In the genomic region with DNA sequence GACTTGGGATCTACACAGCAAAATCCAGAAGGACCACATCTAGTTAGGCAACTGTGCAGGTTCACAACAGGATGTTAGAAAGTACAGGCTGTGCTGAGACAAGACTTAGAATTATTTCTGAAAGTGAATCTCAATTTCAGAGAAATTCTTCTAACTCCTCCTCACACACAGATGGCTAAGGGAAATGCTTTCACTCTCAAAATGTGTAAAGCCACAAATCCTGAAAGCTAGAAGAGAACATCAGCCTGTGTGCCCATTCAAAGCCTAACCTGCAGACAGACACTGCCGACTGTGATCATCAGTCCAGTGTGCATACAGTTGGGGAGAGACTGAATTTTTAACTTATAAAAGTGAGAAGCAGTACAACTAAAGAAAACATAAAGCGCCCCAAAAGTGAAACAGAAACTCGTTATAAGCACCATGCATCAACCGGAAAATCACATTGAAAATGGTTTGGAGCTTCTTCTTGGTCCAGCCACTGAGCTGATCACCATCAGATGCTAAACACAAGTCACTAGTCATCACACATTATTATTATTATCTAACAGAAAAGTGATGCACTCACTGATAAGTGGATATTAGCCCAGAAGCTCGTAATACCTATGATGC, we compare ENCODE assay signal across 17 mouse cellular contexts. TPM values are rescaled to one million over a fixed set of nuclear protein-coding genes. Genes with fewer than 3 reads are reported as not detected.
DNase-seq lines count a peak whose midpoint lies in the region; ATAC-seq and TF ChIP-seq lines count a peak whose summit lies in the region.
"Had no signal": no experiment of that assay in that cellular context is flagged by ENCODE, and none has a peak within 500 bp of the region (broad histone marks: within the 10 kb centered on the region; RNA-seq: fewer than 3 reads in every experiment).

No protein-coding gene starts in this region.

- no peak overlapping the region for H3K27ac ChIP-seq in spleen, adult 2 months (ENCODE audit: insufficient read depth, low read length)
- H3K27ac ChIP-seq in macrophage = no peak overlapping the region
- no peak overlapping the region for H3K27ac ChIP-seq in forebrain, embryonic 12.5 days
- H3K27ac ChIP-seq: forebrain, embryonic 13.5 days; gastrocnemius, adult 2 months; hindbrain, embryonic 10.5 days; midbrain, embryonic 12.5 days had no signal

- H3K27me3 ChIP-seq in spleen, adult 2 months (ENCODE audit: control insufficient read depth, insufficient read depth, low read length) = no peaks in the 10 kb centered on the region
- no peaks in the 10 kb centered on the region for H3K27me3 ChIP-seq in forebrain, embryonic 12.5 days
- H3K27me3 ChIP-seq: forebrain, embryonic 13.5 days; midbrain, embryonic 12.5 days had no signal

- DNase-seq in frontal cortex, postnatal 10 days (ENCODE audit: low spot score in 2 of 2) = no peak
- no peak for DNase-seq in spleen, adult 2 months (ENCODE audit: low read depth in 1 of 2, low spot score in 2 of 2)
- DNase-seq in spleen, adult 18-20 months = no peak
- DNase-seq in adrenal gland, adult 2 months = no peak
- DNase-seq in cerebellum, adult 11-12 months = no peak
- DNase-seq: cerebellum, postnatal 25 days; gastrocnemius, adult 2 months; heart, adult 18-20 months; kidney, postnatal 4 days; lung, adult 18-20 months; lung, postnatal 36 days had no signal

- no peaks in the 10 kb centered on the region for H3K36me3 ChIP-seq in spleen, adult 2 months (ENCODE audit: control insufficient read depth, insufficient read depth, low read length)
- no peaks in the 10 kb centered on the region for H3K36me3 ChIP-seq in macrophage (ENCODE audit: inconsistent target)
- no peaks in the 10 kb centered on the region for H3K36me3 ChIP-seq in forebrain, embryonic 12.5 days (replicated peaks)
- H3K36me3 ChIP-seq: hindbrain, embryonic 10.5 days; midbrain, embryonic 12.5 days had no signal

- H3K4me3 ChIP-seq in spleen, adult 2 months (ENCODE audit: extremely low read depth, insufficient read depth, insufficient read length) = peak overlapping the region; percentile 36; the same call in 1 of the 2 replicates
- H3K4me3 ChIP-seq in macrophage (ENCODE audit: inconsistent target) = peak overlapping the region; percentile 6; the same call in 1 of the 2 replicates
- no peak overlapping the region for H3K4me3 ChIP-seq in forebrain, embryonic 12.5 days (replicated peaks)
- H3K4me3 ChIP-seq: forebrain, embryonic 13.5 days; gastrocnemius, adult 2 months; hindbrain, embryonic 10.5 days; midbrain, embryonic 12.5 days had no signal

- no peak for TF ChIP-seq CTCF in spleen, adult 2 months (IDR thresholded peaks at IDR 0.05; ENCODE audit: extremely low read depth, insufficient read depth, insufficient read length, insufficient replicate concordance)

- ATAC-seq in frontal cortex, adult (ENCODE audit: low TSS enrichment) = peak; percentile 98
- ATAC-seq in forebrain, embryonic 12.5 days (ENCODE audit: low FRiP score) = no peak
- ATAC-seq: forebrain, embryonic 13.5 days had no signal

- H3K4me1 ChIP-seq in spleen, adult 2 months (ENCODE audit: control insufficient read depth, insufficient read depth, insufficient read length) = no peaks in the 10 kb centered on the region
- no peaks in the 10 kb centered on the region for H3K4me1 ChIP-seq in forebrain, embryonic 12.5 days
- H3K4me1 ChIP-seq: forebrain, embryonic 13.5 days; hindbrain, embryonic 10.5 days; midbrain, embryonic 12.5 days had no signal

- no peak overlapping the region for H3K4me2 ChIP-seq in forebrain, embryonic 12.5 days
- H3K4me2 ChIP-seq: forebrain, embryonic 13.5 days; midbrain, embryonic 12.5 days had no signal

- no peaks in the 10 kb centered on the region for H3K79me2 ChIP-seq in macrophage (ENCODE audit: inconsistent target)

- no peaks in the 10 kb centered on the region for H3K9me3 ChIP-seq in forebrain, embryonic 12.5 days
- H3K9me3 ChIP-seq: forebrain, embryonic 13.5 days; hindbrain, embryonic 10.5 days; midbrain, embryonic 12.5 days had no signal

- H3K9ac ChIP-seq in forebrain, embryonic 12.5 days = no peak overlapping the region
- H3K9ac ChIP-seq: forebrain, embryonic 13.5 days; midbrain, embryonic 12.5 days had no signal

- no peak for TF ChIP-seq POLR2A in spleen, adult 2 months (IDR thresholded peaks at IDR 0.05; ENCODE audit: low read depth, low read length)

- 60% methylated on average over 5 of the region's 5 CpGs for WGBS in spleen, adult 2 months
- 36% methylated on average over 5 of the region's 5 CpGs for WGBS in macrophage (ENCODE audit: missing documents)
- 86% methylated on average over 5 of the region's 5 CpGs for WGBS in forebrain, embryonic 12.5 days

RNA-seq across cellular contexts. Expression of gene 5730522E02Rik, which starts 45.8 kb away (rescaled TPM):
- polyA plus RNA-seq in spleen, adult 2 months (2012; rRNA removed) = 0.29 TPM in 1 of 2 replicates, not detected in the other
- total RNA-seq in macrophage (2018; cell fraction: chromatin; rRNA removed) = not detected
- not detected for total RNA-seq in macrophage (2018; cell fraction: cytosol; rRNA removed)
- total RNA-seq in macrophage (2018; cell fraction: nucleus; rRNA removed) = not detected
- polyA plus RNA-seq in macrophage (2018) = not detected in 3 replicates
- under 1 TPM; 0.52 to 0.95 TPM for total RNA-seq in adrenal gland, adult 2 months (2021)
- 0.30 TPM in 1 of 2 replicates, not detected in the other for polyA plus RNA-seq in adrenal gland, adult 2 months (2012; rRNA removed)
- 9.2 and 10.6 TPM in 2 replicates for polyA plus RNA-seq in forebrain, embryonic 12.5 days (2016; fragmentation: Nextera tagmentation; extraction: Ambion mirVana)
- total RNA-seq: gastrocnemius, adult 2 months; heart, adult 18-20 months had no signal
